Mouse (Mus musculus) erythroid progenitor cell, adult 5-6 weeks (primary cell): ENCODE measurements around the gene Ogdh. TPM values are rescaled to one million over a fixed set of nuclear protein-coding genes. Genes with fewer than 3 reads are reported as not detected.

Source experiments
- ATAC-seq: replicated peaks from 2 replicates; pipeline ENCODE4 v1.8.0; 2016; ENCODE audit warnings: moderate number of reproducible peaks, mild to moderate bottlenecking, moderate TSS enrichment, inconsistent platforms; ENCODE audit not compliant: poor library complexity, low FRiP score, severe bottlenecking
- total RNA-seq, 2 experiments: library from RNA; stranded (forward) in 1 of 2; stranded (reverse) in 1 of 2; fragments of 150-400 nt in 1 of 2; fragments of 186-747, 209-891 nt in 1 of 2; gene quantifications; 2 replicates each; pipeline versions ENCODE4 v1.2.3 to v1.2.4; 2015 to 2017; ENCODE audit warnings: low replicate concordance in 2 of 2

The Ogdh gene
- total RNA-seq, 2 experiments from 2014 or later, result 81.0 to 117 TPM

- ATAC-seq, result no peak
Observed at GRCm38 (mm10) chr11:6293601-6294000, 2.2 kb downstream of the Ogdh start.

- peak; percentile 80 for ATAC-seq
Observed at GRCm38 (mm10) chr11:6294632-6295031, 3.2 kb downstream of the Ogdh start.

GRCm38 (mm10) chr11:6296077-6296476 lies 4.6 kb downstream of the Ogdh start:
- no peak for ATAC-seq

- no peak for ATAC-seq
Observed at GRCm38 (mm10) chr11:6299435-6299834, 8.0 kb downstream of the Ogdh start.

- ATAC-seq, result no peak
Observed at GRCm38 (mm10) chr11:6302793-6303192, 11.4 kb downstream of the Ogdh start.

- ATAC-seq, result no peak
Observed at GRCm38 (mm10) chr11:6305943-6306430, 14.6 kb downstream of the Ogdh start.

GRCm38 (mm10) chr11:6308181-6308580 lies 16.7 kb downstream of the Ogdh start:
- ATAC-seq, result no peak

- ATAC-seq, result no peak
Observed at GRCm38 (mm10) chr11:6313874-6314406, 22.5 kb downstream of the Ogdh start.

GRCm38 (mm10) chr11:6316821-6317220 lies 25.4 kb downstream of the Ogdh start:
- ATAC-seq, result no peak

- ATAC-seq, result no peak
Observed at GRCm38 (mm10) chr11:6318559-6318958, 27.1 kb downstream of the Ogdh start.

GRCm38 (mm10) chr11:6319374-6319773 lies 27.9 kb downstream of the Ogdh start:
- no peak for ATAC-seq

- ATAC-seq, result no peak
Observed at GRCm38 (mm10) chr11:6322086-6322485, 30.7 kb downstream of the Ogdh start.

- ATAC-seq, result no peak
Observed at GRCm38 (mm10) chr11:6323348-6323747, 31.9 kb downstream of the Ogdh start.

GRCm38 (mm10) chr11:6331256-6331655 lies 39.8 kb downstream of the Ogdh start:
- ATAC-seq, result no peak

GRCm38 (mm10) chr11:6332606-6333005 lies 41.2 kb downstream of the Ogdh start:
- ATAC-seq, result no peak

GRCm38 (mm10) chr11:6333403-6333802 lies 42.0 kb downstream of the Ogdh start:
- ATAC-seq, result no peak

- no peak for ATAC-seq
Observed at GRCm38 (mm10) chr11:6335321-6335720, 43.9 kb downstream of the Ogdh start.

GRCm38 (mm10) chr11:6336689-6337088 lies 45.3 kb downstream of the Ogdh start:
- ATAC-seq, result no peak

GRCm38 (mm10) chr11:6345956-6346355 lies 54.5 kb downstream of the Ogdh start:
- ATAC-seq, result no peak

- ATAC-seq, result no peak
Observed at GRCm38 (mm10) chr11:6346966-6347365, 55.5 kb downstream of the Ogdh start.

GRCm38 (mm10) chr11:6348681-6349200 lies 57.3 kb downstream of the Ogdh start:
- ATAC-seq, result no peak; the same call in 1 of the 2 replicates

- no peak for ATAC-seq
Observed at GRCm38 (mm10) chr11:6349586-6349985, 58.2 kb downstream of the Ogdh start.
